Mouse (Mus musculus) skeletal muscle tissue, adult 2 months (tissue): ENCODE results near the gene Fli1.

Experiments
- DNase-seq: peaks from one replicate; pipeline ENCODE4 v3.0.0-alpha.2; 2012; ENCODE audit warnings: low read depth, low spot score

The Fli1 gene

GRCm38 (mm10) chr9:32542212-32543039 lies at the start of gene Fli1:
Fli1 (minus strand) TSS chr9:32542861.
- no peak for DNase-seq

- DNase-seq: peak; percentile 91
Measured at GRCm38 (mm10) chr9:32591732-32592582, 49.3 kb upstream of the Fli1 start.

GRCm38 (mm10) chr9:32590571-32590970 lies 47.9 kb upstream of the Fli1 start:
- no peak for DNase-seq

- DNase-seq: peak; percentile 69
Measured at GRCm38 (mm10) chr9:32589900-32590299, 47.2 kb upstream of the Fli1 start.

- DNase-seq: no peak
Measured at GRCm38 (mm10) chr9:32585357-32585756, 42.7 kb upstream of the Fli1 start.

- DNase-seq: no peak
Measured at GRCm38 (mm10) chr9:32583905-32584304, 41.2 kb upstream of the Fli1 start.

GRCm38 (mm10) chr9:32581851-32582573 lies 39.4 kb upstream of the Fli1 start:
- no peak for DNase-seq

- DNase-seq: no peak
Measured at GRCm38 (mm10) chr9:32578411-32578810, 35.8 kb upstream of the Fli1 start.

GRCm38 (mm10) chr9:32573638-32574037 lies 31.0 kb upstream of the Fli1 start:
- no peak for DNase-seq

- no peak for DNase-seq
Measured at GRCm38 (mm10) chr9:32571676-32572075, 29.0 kb upstream of the Fli1 start.

GRCm38 (mm10) chr9:32570547-32570946 lies 27.9 kb upstream of the Fli1 start:
- no peak for DNase-seq

- DNase-seq: no peak
Measured at GRCm38 (mm10) chr9:32569261-32569660, 26.6 kb upstream of the Fli1 start.

- no peak for DNase-seq
Measured at GRCm38 (mm10) chr9:32567603-32568002, 24.9 kb upstream of the Fli1 start.

- DNase-seq: no peak
Measured at GRCm38 (mm10) chr9:32565309-32565708, 22.6 kb upstream of the Fli1 start.

- DNase-seq: no peak
Measured at GRCm38 (mm10) chr9:32562837-32563236, 20.2 kb upstream of the Fli1 start.

GRCm38 (mm10) chr9:32562409-32562808 lies 19.7 kb upstream of the Fli1 start:
- no peak for DNase-seq

- DNase-seq: no peak
Measured at GRCm38 (mm10) chr9:32561190-32561890, 18.7 kb upstream of the Fli1 start.

- DNase-seq: no peak
Measured at GRCm38 (mm10) chr9:32559859-32560258, 17.2 kb upstream of the Fli1 start.

- no peak for DNase-seq
Measured at GRCm38 (mm10) chr9:32559454-32559853, 16.8 kb upstream of the Fli1 start.

GRCm38 (mm10) chr9:32556313-32556712 lies 13.7 kb upstream of the Fli1 start:
- no peak for DNase-seq

GRCm38 (mm10) chr9:32555279-32555678 lies 12.6 kb upstream of the Fli1 start:
- no peak for DNase-seq
